Mouse (Mus musculus): ENCODE results near the gene Nck1. TPM values are rescaled to one million over a fixed set of nuclear protein-coding genes. Genes with fewer than 3 reads are reported as not detected.

Gene Nck1
- polyA plus RNA-seq, 1 experiment from 2014 or later, result 57.8 TPM

- Histone ChIP-seq H3K9me3 (ENCODE audit: control insufficient read depth, low read length) (no peaks in the 10 kb centered on the region), H3K4me3 (ENCODE audit: low read length) (no peak overlapping the region), H3K9ac (ENCODE audit: low read depth, low read length) (no peak overlapping the region), H3K27ac (ENCODE audit: low read length) (no peak overlapping the region), H3K36me3 (ENCODE audit: control insufficient read depth, insufficient read depth, low read length) (no peaks in the 10 kb centered on the region), H3K27me3 (replicated peaks; ENCODE audit: control insufficient read depth, insufficient read depth, low read length) (no peaks in the 10 kb centered on the region), H3K4me2 (ENCODE audit: low read depth, low read length) (no peak overlapping the region), H3K4me1 (ENCODE audit: control insufficient read depth, insufficient read depth, low read length) (no peaks in the 10 kb centered on the region)
- no peak for ATAC-seq
- WGBS, result 71% methylated on average over 1 of the region's 1 CpGs
Observed at GRCm38 (mm10) chr9:100571511-100571910, 25.6 kb upstream of the Nck1 start.

- Histone ChIP-seq H3K4me3 (ENCODE audit: low read length) (peak within 1 kb of the TSS; percentile 76), H3K9ac (ENCODE audit: low read depth, low read length) (peak within 1 kb of the TSS; percentile 73), H3K36me3 (ENCODE audit: control insufficient read depth, insufficient read depth, low read length) (no peaks in the 10 kb centered on the region), H3K4me1 (ENCODE audit: control insufficient read depth, insufficient read depth, low read length) (no peaks in the 10 kb centered on the region), H3K4me2 (ENCODE audit: low read depth, low read length) (peak within 1 kb of the TSS; percentile 96), H3K27me3 (replicated peaks; ENCODE audit: control insufficient read depth, insufficient read depth, low read length) (no peaks in the 10 kb centered on the region), H3K27ac (ENCODE audit: low read length) (no peak within 1 kb of the TSS), H3K9me3 (ENCODE audit: control insufficient read depth, low read length) (no peaks in the 10 kb centered on the region)
- ATAC-seq, result peak; percentile 71
- under 1% methylated on average over 48 of the region's 55 CpGs for WGBS
Observed at GRCm38 (mm10) chr9:100570626-100571233, 24.8 kb upstream of the Nck1 start, which contains the start of gene Slc35g2. Gene Slc35g2 (minus strand): TSS chr9:100571090.

- Histone ChIP-seq H3K4me2 (ENCODE audit: low read depth, low read length) (peak overlapping the region; percentile 96), H3K27ac (ENCODE audit: low read length) (no peak overlapping the region), H3K9me3 (ENCODE audit: control insufficient read depth, low read length) (no peaks in the 10 kb centered on the region), H3K4me3 (ENCODE audit: low read length) (peak overlapping the region; percentile 76), H3K36me3 (ENCODE audit: control insufficient read depth, insufficient read depth, low read length) (no peaks in the 10 kb centered on the region), H3K4me1 (ENCODE audit: control insufficient read depth, insufficient read depth, low read length) (no peaks in the 10 kb centered on the region), H3K9ac (ENCODE audit: low read depth, low read length) (peak overlapping the region; percentile 73), H3K27me3 (replicated peaks; ENCODE audit: control insufficient read depth, insufficient read depth, low read length) (no peaks in the 10 kb centered on the region)
- peak; percentile 77 for ATAC-seq
- WGBS, result 9% methylated on average over 32 of the region's 32 CpGs
Observed at GRCm38 (mm10) chr9:100569798-100570625, 24.1 kb upstream of the Nck1 start.

- Histone ChIP-seq H3K9me3 (ENCODE audit: control insufficient read depth, low read length) (no peaks in the 10 kb centered on the region), H3K27ac (ENCODE audit: low read length) (no peak overlapping the region), H3K36me3 (ENCODE audit: control insufficient read depth, insufficient read depth, low read length) (no peaks in the 10 kb centered on the region), H3K27me3 (replicated peaks; ENCODE audit: control insufficient read depth, insufficient read depth, low read length) (no peaks in the 10 kb centered on the region), H3K4me1 (ENCODE audit: control insufficient read depth, insufficient read depth, low read length) (no peaks in the 10 kb centered on the region), H3K9ac (ENCODE audit: low read depth, low read length) (no peak overlapping the region), H3K4me3 (ENCODE audit: low read length) (no peak overlapping the region), H3K4me2 (ENCODE audit: low read depth, low read length) (no peak overlapping the region)
- 83% methylated on average over 10 of the region's 10 CpGs for WGBS
- ATAC-seq, result no peak
Observed at GRCm38 (mm10) chr9:100560251-100560890, 14.4 kb upstream of the Nck1 start.

- H3K9ac ChIP-seq (ENCODE audit: low read depth, low read length), result no peak overlapping the region
- H3K4me1 ChIP-seq (ENCODE audit: control insufficient read depth, insufficient read depth, low read length), result no peaks in the 10 kb centered on the region
- H3K27me3 ChIP-seq (replicated peaks; ENCODE audit: control insufficient read depth, insufficient read depth, low read length), result no peaks in the 10 kb centered on the region
- H3K4me2 ChIP-seq (ENCODE audit: low read depth, low read length), result no peak overlapping the region
- ATAC-seq, result no peak
- H3K36me3 ChIP-seq (ENCODE audit: control insufficient read depth, insufficient read depth, low read length), result no peaks in the 10 kb centered on the region
- H3K9me3 ChIP-seq (ENCODE audit: control insufficient read depth, low read length), result no peaks in the 10 kb centered on the region
- no peak overlapping the region for H3K27ac ChIP-seq (ENCODE audit: low read length)
- no peak overlapping the region for H3K4me3 ChIP-seq (ENCODE audit: low read length)
Observed at GRCm38 (mm10) chr9:100558991-100559390, 13.1 kb upstream of the Nck1 start.

GRCm38 (mm10) chr9:100558023-100558573 lies 12.2 kb upstream of the Nck1 start:
- Histone ChIP-seq H3K36me3 (ENCODE audit: control insufficient read depth, insufficient read depth, low read length) (no peaks in the 10 kb centered on the region), H3K4me1 (ENCODE audit: control insufficient read depth, insufficient read depth, low read length) (no peaks in the 10 kb centered on the region), H3K4me2 (ENCODE audit: low read depth, low read length) (no peak overlapping the region), H3K27ac (ENCODE audit: low read length) (no peak overlapping the region), H3K27me3 (replicated peaks; ENCODE audit: control insufficient read depth, insufficient read depth, low read length) (no peaks in the 10 kb centered on the region), H3K4me3 (ENCODE audit: low read length) (no peak overlapping the region), H3K9ac (ENCODE audit: low read depth, low read length) (no peak overlapping the region), H3K9me3 (ENCODE audit: control insufficient read depth, low read length) (no peaks in the 10 kb centered on the region)
- WGBS, result 78% methylated on average over 4 of the region's 4 CpGs
- no peak for ATAC-seq

- ATAC-seq, result no peak
- 60% methylated on average over 5 of the region's 5 CpGs for WGBS
- H3K4me2 ChIP-seq (ENCODE audit: low read depth, low read length), result no peak overlapping the region
- H3K9ac ChIP-seq (ENCODE audit: low read depth, low read length), result no peak overlapping the region
- H3K4me1 ChIP-seq (ENCODE audit: control insufficient read depth, insufficient read depth, low read length), result no peaks in the 10 kb centered on the region
- H3K36me3 ChIP-seq (ENCODE audit: control insufficient read depth, insufficient read depth, low read length), result no peaks in the 10 kb centered on the region
- H3K9me3 ChIP-seq (ENCODE audit: control insufficient read depth, low read length), result no peaks in the 10 kb centered on the region
- no peak overlapping the region for H3K4me3 ChIP-seq (ENCODE audit: low read length)
- no peaks in the 10 kb centered on the region for H3K27me3 ChIP-seq (replicated peaks; ENCODE audit: control insufficient read depth, insufficient read depth, low read length)
- no peak overlapping the region for H3K27ac ChIP-seq (ENCODE audit: low read length)
Observed at GRCm38 (mm10) chr9:100555686-100556085, 9.8 kb upstream of the Nck1 start.

GRCm38 (mm10) chr9:100548313-100548712 lies 2.4 kb upstream of the Nck1 start:
- H3K27me3 ChIP-seq (replicated peaks; ENCODE audit: control insufficient read depth, insufficient read depth, low read length), result no peaks in the 10 kb centered on the region
- ATAC-seq, result no peak
- H3K9me3 ChIP-seq (ENCODE audit: control insufficient read depth, low read length), result peaks cover 5% of the 10 kb centered on the region
- no peak overlapping the region for H3K4me3 ChIP-seq (ENCODE audit: low read length)
- no peak overlapping the region for H3K27ac ChIP-seq (ENCODE audit: low read length)
- no peak overlapping the region for H3K9ac ChIP-seq (ENCODE audit: low read depth, low read length)
- peaks cover 8% of the 10 kb centered on the region for H3K4me1 ChIP-seq (ENCODE audit: control insufficient read depth, insufficient read depth, low read length)
- 94% methylated on average over 2 of the region's 2 CpGs for WGBS
- H3K36me3 ChIP-seq (ENCODE audit: control insufficient read depth, insufficient read depth, low read length), result no peaks in the 10 kb centered on the region
- H3K4me2 ChIP-seq (ENCODE audit: low read depth, low read length), result no peak overlapping the region

- Histone ChIP-seq H3K9ac (ENCODE audit: low read depth, low read length) (peak overlapping the region; percentile 76), H3K27me3 (replicated peaks; ENCODE audit: control insufficient read depth, insufficient read depth, low read length) (no peaks in the 10 kb centered on the region), H3K36me3 (ENCODE audit: control insufficient read depth, insufficient read depth, low read length) (no peaks in the 10 kb centered on the region), H3K27ac (ENCODE audit: low read length) (peak overlapping the region; percentile 89), H3K4me3 (ENCODE audit: low read length) (peak overlapping the region; percentile 94), H3K9me3 (ENCODE audit: control insufficient read depth, low read length) (peaks cover 5% of the 10 kb centered on the region), H3K4me2 (ENCODE audit: low read depth, low read length) (peak overlapping the region; percentile 61), H3K4me1 (ENCODE audit: control insufficient read depth, insufficient read depth, low read length) (peaks cover 8% of the 10 kb centered on the region)
- peak; percentile 66 for ATAC-seq
- 8% methylated on average over 9 of the region's 9 CpGs for WGBS
Observed at GRCm38 (mm10) chr9:100546594-100546910, 618 bp upstream of the Nck1 start.
